Mouse (Mus musculus): Measurements from ENCODE around the gene Lin7b.
A peak's percentile ranks its signal among the peaks of the same experiment; 100 is the strongest.
"Not testable (repeated sequence)": the region's sequence is repeated elsewhere in the genome, so short reads cannot be mapped to it uniquely, and the experiment has no call there.

Gene Lin7b

DNA sequence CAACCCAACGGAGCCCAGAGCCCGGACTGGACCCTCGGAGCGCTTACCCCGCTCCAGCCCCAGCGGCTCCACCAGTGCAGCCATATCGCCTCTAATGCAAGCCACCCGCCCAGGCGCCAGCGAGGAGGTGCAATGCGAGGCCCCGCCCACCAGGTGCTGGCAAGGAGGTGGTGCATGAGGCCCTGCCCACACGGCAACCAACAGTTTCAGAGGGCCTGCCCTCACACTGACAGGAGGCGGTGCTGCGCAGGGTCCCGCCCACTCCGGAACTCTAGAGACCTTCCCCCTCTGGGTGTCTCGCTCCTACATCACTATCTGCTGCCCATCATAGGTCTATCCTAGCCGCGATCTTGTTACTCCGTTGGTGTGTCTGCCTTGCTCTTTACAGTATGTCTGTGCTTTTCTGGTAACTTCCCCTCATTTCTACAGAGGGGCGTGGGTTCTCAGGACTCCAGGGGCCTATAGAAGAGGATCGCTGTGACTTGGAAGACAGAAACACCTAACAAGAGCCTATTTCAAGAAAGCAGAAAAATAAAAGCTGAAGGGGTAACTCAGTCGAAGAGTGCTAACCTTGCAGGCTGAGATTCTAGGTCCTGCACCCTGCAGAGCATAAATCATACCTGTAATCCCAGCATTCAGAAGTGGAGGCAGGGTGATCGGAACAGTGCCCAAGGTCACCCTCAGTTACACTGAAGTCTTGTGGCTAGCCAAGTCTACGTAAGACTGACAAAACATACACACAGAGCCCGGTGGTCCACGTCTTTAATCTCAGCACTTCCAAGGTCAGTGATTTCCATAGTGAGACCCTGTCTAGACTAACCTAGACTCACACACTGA lies at the start of gene Lin7b:
Lin7b (minus strand) TSS at position 109 of the 837 bp plus-strand sequence.
- peak; percentile 78 for DNase-seq (ENCODE audit: low read depth, low spot score)

GRCm38 (mm10) chr7:45417962-45418492 lies 47.6 kb upstream of the Lin7b start:
- DNase-seq (ENCODE audit: low read depth, low spot score): no peak

GRCm38 (mm10) chr7:45415636-45416035 lies 45.3 kb upstream of the Lin7b start:
- no peak for DNase-seq (ENCODE audit: low read depth, low spot score)

DNA sequence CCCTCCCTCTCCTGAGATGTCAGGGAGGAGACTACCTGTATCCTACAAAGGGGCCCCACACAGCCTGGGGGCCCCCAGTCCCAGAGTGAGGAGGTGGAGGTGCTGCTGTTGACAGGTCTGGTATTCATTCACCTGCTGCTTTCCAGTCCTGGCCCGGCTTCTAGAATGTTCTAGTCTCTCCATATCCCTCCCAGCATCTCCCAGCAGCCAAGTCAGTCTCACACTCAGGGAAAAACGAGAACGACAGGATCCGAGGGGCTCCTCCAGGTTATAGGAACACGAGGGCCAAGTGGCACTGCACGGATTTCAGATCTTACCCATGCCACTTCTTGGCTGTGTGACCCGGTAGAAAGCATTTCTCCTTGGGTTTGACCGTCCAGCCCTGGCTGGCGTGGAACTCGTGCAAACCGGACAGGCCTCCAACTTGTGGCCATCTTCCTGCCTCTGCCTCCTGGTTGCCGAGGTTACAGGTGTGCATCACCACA lies 44.4 kb upstream of the Lin7b start:
- DNase-seq (ENCODE audit: low read depth, low spot score): no peak

- DNase-seq (ENCODE audit: low read depth, low spot score): no peak
Measured at GRCm38 (mm10) chr7:45413864-45414739, 43.7 kb upstream of the Lin7b start.

GRCm38 (mm10) chr7:45413113-45413863 lies 42.9 kb upstream of the Lin7b start, which contains the start of gene Ntf5:
Ntf5 (plus strand) TSS chr7:45413695.
- DNase-seq (ENCODE audit: low read depth, low spot score): no peak

- DNase-seq (ENCODE audit: low read depth, low spot score): no peak
Measured at GRCm38 (mm10) chr7:45412421-45412820, 42.0 kb upstream of the Lin7b start.

DNA sequence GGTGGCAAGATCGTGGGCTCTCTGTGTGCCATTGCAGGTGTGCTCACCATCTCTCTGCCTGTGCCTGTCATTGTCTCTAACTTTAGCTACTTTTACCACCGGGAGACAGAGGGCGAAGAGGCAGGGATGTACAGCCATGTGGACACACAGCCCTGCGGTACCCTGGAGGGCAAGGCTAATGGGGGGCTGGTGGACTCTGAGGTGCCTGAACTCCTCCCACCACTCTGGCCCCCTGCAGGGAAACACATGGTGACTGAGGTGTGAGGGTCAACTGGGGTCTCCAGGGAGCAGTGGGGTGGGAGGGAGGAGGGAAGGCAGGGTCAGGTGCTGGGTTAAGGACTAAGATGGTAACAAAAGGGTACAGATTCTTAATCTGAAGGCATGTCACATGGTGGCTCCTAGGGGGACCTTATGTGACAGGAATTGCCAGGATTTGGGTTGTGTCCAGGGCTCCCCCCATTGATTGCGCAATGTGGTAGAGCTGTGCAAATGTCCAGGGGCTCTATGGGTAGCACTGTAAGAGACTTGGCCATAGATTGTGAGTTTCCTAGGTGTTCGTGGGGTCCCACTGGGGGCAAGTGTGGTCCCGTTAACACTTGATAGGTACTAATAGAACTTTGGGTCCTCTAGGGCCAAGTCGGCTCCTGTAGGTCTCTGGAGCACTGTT lies 39.2 kb upstream of the Lin7b start:
- no peak for DNase-seq (ENCODE audit: low read depth, low spot score)

DNA sequence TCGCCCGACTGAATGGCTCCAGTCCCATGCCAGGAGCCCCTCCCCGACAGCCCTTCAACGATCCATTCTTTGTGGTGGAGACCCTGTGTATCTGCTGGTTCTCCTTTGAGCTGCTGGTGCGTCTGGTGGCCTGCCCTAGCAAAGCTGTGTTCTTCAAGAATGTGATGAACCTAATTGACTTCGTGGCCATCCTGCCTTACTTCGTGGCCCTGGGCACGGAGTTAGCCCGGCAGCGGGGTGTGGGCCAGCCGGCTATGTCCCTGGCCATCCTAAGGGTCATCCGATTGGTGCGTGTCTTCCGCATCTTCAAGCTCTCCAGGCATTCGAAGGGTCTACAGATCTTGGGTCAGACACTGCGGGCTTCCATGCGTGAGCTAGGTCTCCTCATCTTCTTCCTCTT lies 38.6 kb upstream of the Lin7b start:
- no peak for DNase-seq (ENCODE audit: low read depth, low spot score)

DNA sequence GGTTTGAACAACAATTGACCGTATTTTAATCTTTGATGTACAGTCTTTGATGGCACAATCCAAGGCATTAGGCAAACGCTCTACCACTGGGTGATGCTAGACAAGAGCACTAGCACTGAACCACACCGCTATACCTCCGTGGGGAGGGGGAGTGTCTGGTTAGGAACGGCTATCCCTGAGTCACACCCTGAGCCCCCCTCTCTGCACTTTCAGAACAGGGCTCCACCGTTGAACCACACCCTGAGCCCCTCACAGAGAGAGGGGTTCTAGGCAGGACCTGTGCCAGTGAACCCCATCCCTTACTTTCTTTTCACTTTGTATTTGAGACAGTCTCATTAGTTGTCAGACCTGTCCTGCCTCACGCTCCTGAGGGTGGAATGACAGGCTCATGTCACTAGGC lies 38.0 kb upstream of the Lin7b start:
- DNase-seq (ENCODE audit: low read depth, low spot score): no peak

- no peak for DNase-seq (ENCODE audit: low read depth, low spot score)
Measured at GRCm38 (mm10) chr7:45407836-45408235, 37.5 kb upstream of the Lin7b start.

- DNase-seq (ENCODE audit: low read depth, low spot score): no peak
Measured at GRCm38 (mm10) chr7:45406157-45407156, 36.1 kb upstream of the Lin7b start.

DNA sequence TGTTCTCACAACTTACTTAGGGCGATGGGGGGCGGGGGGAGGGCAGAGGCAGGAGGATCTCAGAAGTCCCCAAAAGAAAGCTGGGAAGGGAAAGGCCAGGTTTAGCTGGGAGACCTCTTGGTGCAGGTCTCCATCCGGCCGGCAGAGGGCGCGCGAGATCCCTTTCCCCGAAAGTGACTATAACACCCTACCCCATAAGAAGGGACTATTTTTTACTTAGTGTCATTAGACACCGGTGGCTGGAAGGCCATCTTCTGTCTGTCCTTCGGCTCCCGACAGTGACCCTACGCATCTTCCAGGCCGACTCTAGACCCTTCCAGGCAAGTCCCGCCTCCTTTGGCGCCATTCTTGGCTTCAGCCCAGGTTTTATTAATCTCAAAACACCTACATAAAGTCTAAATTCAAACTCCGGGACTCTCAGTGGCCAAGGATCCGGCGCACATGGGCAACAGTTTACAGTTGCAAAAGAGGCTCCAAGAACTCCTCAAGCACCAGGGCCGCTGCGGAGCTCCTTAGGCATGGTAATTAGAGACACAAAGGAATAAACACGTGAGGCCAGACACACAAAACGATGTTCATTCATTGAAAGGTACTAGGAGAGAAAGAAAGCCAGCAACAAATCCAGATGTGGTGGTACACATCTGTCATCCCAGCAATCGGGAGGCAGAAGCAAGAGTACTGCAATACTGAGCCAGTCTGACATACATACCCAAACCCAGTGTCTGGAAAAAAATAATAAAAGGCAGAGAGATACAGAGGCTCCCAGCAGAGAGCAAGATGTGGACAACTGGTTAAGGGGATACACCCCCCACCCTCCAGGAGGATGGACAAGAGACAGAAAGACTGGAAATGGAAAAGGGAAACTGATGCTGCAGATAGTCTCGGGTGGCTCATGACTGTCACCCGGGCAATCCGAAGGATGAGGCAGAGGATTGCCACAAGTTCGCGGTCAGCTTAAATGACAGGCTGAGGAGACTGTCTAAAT lies 35.0 kb upstream of the Lin7b start, which contains the start of gene Kcna7:
Kcna7 (plus strand) TSS at position 563 of the 985 bp plus-strand sequence.
- no peak for DNase-seq (ENCODE audit: low read depth, low spot score)

DNA sequence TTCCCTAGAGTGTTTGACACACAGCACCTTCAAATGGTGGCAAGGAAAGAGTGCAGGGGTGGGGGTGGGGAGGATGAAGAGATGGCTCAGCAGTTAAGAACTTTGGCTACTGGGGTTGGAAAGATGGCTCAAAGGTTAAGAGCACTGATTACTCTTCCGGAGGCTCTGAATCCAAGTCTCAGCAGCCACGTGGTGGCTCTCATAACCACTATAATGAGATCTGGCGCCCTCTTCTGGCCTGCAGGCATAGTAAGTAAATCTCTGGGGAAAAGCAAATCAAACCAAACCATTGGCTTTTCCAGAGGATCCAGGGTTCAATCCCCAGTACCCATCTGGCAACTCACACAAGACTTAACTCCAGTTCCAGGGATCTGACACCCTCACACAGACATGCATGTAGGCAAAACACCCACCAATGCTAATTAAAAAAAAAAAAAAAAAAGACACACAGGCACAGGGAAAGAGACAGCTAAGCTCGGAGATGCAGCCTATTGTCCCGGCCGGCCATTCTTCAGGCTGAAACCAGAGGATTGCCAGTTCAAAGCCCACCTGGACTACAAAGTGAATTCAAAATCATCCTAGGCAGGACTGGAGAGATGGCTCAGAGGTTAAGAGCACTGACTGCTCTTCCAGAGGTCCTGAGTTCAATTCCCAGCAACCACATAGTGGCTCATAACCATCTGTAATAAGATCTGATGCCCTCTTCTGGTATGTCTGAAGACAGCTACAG lies 33.3 kb upstream of the Lin7b start:
- no peak for DNase-seq (ENCODE audit: low read depth, low spot score)

DNA sequence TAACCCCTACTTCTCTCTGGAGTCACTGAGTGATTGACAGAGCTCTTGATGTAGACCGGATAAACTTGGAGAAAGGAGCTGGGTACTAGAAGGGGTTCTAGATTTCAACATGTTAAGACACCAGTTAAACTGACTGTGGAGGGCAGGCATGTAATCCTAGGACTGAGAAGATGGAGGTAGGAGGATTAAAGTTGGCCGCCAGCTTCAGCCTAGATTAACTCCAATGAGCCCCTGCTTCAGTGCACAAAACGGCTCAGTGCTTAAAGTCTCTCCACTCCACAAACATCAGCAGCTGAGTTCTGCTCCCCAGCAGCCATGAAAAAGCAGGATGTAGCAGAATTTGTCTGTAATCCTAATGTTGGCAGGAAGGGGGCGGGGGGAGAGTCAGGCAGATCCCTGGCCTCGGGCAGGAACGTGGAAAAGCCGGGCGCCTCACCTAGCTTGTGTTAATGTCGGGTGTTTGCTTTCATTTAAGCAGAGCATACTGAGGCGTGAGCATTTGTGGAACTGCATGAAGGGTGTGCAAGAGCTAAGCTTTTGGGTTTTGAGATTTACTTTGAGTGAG lies 31.2 kb upstream of the Lin7b start:
- peak; percentile 44 for DNase-seq (ENCODE audit: low read depth, low spot score)

DNA sequence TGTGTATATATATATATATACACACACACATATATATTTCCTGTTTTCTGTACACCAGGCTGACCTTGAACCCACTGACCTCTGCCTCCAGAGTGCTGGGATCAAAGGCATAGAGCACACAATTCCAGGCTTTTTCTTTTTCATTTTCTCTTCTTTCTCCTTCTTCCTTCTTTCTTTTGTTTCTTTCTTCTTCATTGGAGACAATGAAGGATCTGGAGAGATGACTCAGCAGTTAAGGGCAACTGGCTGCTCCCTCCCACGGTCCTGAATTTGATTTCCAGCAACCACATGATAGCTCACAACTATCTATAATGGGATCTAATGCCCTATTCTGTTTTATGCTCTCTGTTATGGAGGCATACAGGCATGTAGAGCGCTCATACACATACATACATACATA lies 26.4 kb upstream of the Lin7b start:
- no peak for DNase-seq (ENCODE audit: low read depth, low spot score)

GRCm38 (mm10) chr7:45396337-45396775 lies 26.0 kb upstream of the Lin7b start:
- DNase-seq (ENCODE audit: low read depth, low spot score): not testable (repeated sequence)

Measured in retina, postnatal 7 days (tissue).